Mouse (Mus musculus) stomach, embryonic 16.5 days (tissue): ENCODE measurements around the gene Zfp691. TPM values are rescaled to one million over a fixed set of nuclear protein-coding genes. Genes with fewer than 3 reads are reported as not detected.
A peak's percentile ranks its signal among the peaks of the same experiment; 100 is the strongest.

Experiments used
- ATAC-seq: fragments of 200-750 bp; cut with Nextera tagmentation; 2 replicates; pipeline ENCODE4 v1.8.0; 2017; ENCODE audit warnings: moderate number of reproducible peaks, moderate TSS enrichment; ENCODE audit not compliant: insufficient read depth, low FRiP score
- H3K27ac ChIP-seq: fragments of 300-500 bp; sonication (generic); 2 replicates; pipeline ENCODE4 v1.5.1; 2014; ENCODE audit warnings: low read length
- H3K27me3 ChIP-seq: fragments of 300-500 bp; sonication (generic); 2 replicates; pipeline ENCODE4 v1.6.1; 2014; ENCODE audit warnings: low read length, control low read depth, mixed read lengths; ENCODE audit not compliant: control insufficient read depth, insufficient read depth
- H3K36me3 ChIP-seq: fragments of 300-500 bp; sonication (generic); 2 replicates; pipeline ENCODE4 v1.6.1; 2014; ENCODE audit warnings: low read length; ENCODE audit not compliant: control insufficient read depth, insufficient read depth
- H3K4me1 ChIP-seq: fragments of 300-500 bp; sonication (generic); 2 replicates; pipeline ENCODE4 v1.6.1; 2014; ENCODE audit warnings: low read length, control low read depth, mixed read lengths; ENCODE audit not compliant: control insufficient read depth, insufficient read depth
- H3K4me2 ChIP-seq: fragments of 300-500 bp; sonication (generic); 2 replicates; pipeline ENCODE4 v1.6.1; 2014; ENCODE audit warnings: low read depth, low read length, mixed read lengths
- H3K4me3 ChIP-seq: fragments of 300-500 bp; sonication (generic); replicated peaks from 2 replicates; pipeline ENCODE4 v1.5.1; 2014; ENCODE audit warnings: mild to moderate bottlenecking, low read length
- H3K9ac ChIP-seq: fragments of 300-500 bp; sonication (generic); 2 replicates; pipeline ENCODE4 v1.6.1; 2014; ENCODE audit warnings: low read length
- H3K9me3 ChIP-seq: fragments of 300-500 bp; sonication (generic); replicated peaks from 2 replicates; pipeline ENCODE4 v1.6.1; 2016; ENCODE audit warnings: low read length, control low read depth; ENCODE audit not compliant: control insufficient read depth
- WGBS: fragments of 180-500 bp; shearing (Covaris S2); extraction: QIAGEN DNeasy Blood & Tissue Kit; methylation state at CpG from one replicate; pipeline ENCODE4 v1.1.7; 2014; 5-methylcytosine and 5-hydroxymethylcytosine counted together
- polyA plus RNA-seq: library from polyadenylated mRNA; unstranded; fragments of >200 nt; fragmentation: Nextera tagmentation; extraction: Ambion mirVana; gene quantifications from 2 replicates; pipeline ENCODE4 v1.2.1, GENCODE M21; 2015

Zfp691 gene
- polyA plus RNA-seq, 1 experiment from 2014 or later, result 4.9 TPM

- Histone ChIP-seq H3K4me1 (0 out of 2 replicates have a peak, but pooled peaks cover 3% of the 10 kb centered on the region), H3K27ac (0 out of 2 replicates have a peak overlapping the region, but pooled peaks have one; percentile 21), H3K4me2 (peak overlapping the region; percentile 28), H3K4me3 (no peak overlapping the region), H3K36me3 (peaks cover 23% of the 10 kb centered on the region), H3K9ac (peak overlapping the region; percentile 44; the same call in 1 of the 2 replicates), H3K9me3 (no peaks in the 10 kb centered on the region), H3K27me3 (no peaks in the 10 kb centered on the region)
- peak; percentile 80 for ATAC-seq
- WGBS, result 21% methylated on average over 18 of the region's 18 CpGs
Observed at GRCm38 (mm10) chr4:119138171-119138570, 35.8 kb downstream of the Zfp691 start.

- no peak overlapping the region for H3K4me2 ChIP-seq
- no peak overlapping the region for H3K4me3 ChIP-seq
- H3K9ac ChIP-seq, result no peak overlapping the region
- H3K4me1 ChIP-seq, result no peaks in the 10 kb centered on the region
- 60% methylated on average over 8 of the region's 8 CpGs for WGBS
- H3K36me3 ChIP-seq, result peaks cover 31% of the 10 kb centered on the region
- H3K27me3 ChIP-seq, result no peaks in the 10 kb centered on the region
- H3K27ac ChIP-seq, result no peak overlapping the region
- no peak for ATAC-seq
- no peaks in the 10 kb centered on the region for H3K9me3 ChIP-seq
Observed at GRCm38 (mm10) chr4:119137313-119137712, 36.7 kb downstream of the Zfp691 start.

GRCm38 (mm10) chr4:119133860-119134259 lies 40.1 kb downstream of the Zfp691 start:
- peaks cover 38% of the 10 kb centered on the region for H3K36me3 ChIP-seq

GRCm38 (mm10) chr4:119133306-119133705 lies 40.7 kb downstream of the Zfp691 start:
- H3K9me3 ChIP-seq, result no peaks in the 10 kb centered on the region
- H3K9ac ChIP-seq, result no peak overlapping the region
- no peak overlapping the region for H3K4me2 ChIP-seq
- no peaks in the 10 kb centered on the region for H3K27me3 ChIP-seq
- no peak overlapping the region for H3K4me3 ChIP-seq
- no peak for ATAC-seq
- peaks cover 38% of the 10 kb centered on the region for H3K36me3 ChIP-seq
- no peaks in the 10 kb centered on the region for H3K4me1 ChIP-seq
- no peak overlapping the region for H3K27ac ChIP-seq
- 87% methylated on average over 13 of the region's 13 CpGs for WGBS

More at GRCm38 (mm10) chr4:119133860-119134259, 40.1 kb downstream of the Zfp691 start:
- no peak overlapping the region for H3K9ac ChIP-seq
- H3K4me1 ChIP-seq, result no peaks in the 10 kb centered on the region
- no peak overlapping the region for H3K4me2 ChIP-seq
- H3K9me3 ChIP-seq, result no peaks in the 10 kb centered on the region
- ATAC-seq, result no peak
- no peak overlapping the region for H3K27ac ChIP-seq
- H3K27me3 ChIP-seq, result no peaks in the 10 kb centered on the region
- WGBS, result 91% methylated on average over 13 of the region's 13 CpGs
- no peak overlapping the region for H3K4me3 ChIP-seq

- ATAC-seq, result peak; percentile 33; the same call in 1 of the 2 replicates
- Histone ChIP-seq H3K27ac (no peak overlapping the region), H3K4me2 (no peak overlapping the region), H3K9me3 (no peaks in the 10 kb centered on the region), H3K36me3 (peaks cover 34% of the 10 kb centered on the region), H3K9ac (no peak overlapping the region), H3K27me3 (no peaks in the 10 kb centered on the region), H3K4me1 (peaks cover under 1% of the 10 kb centered on the region; the same call in 1 of the 2 replicates), H3K4me3 (no peak overlapping the region)
- 84% methylated on average over 8 of the region's 8 CpGs for WGBS
Observed at GRCm38 (mm10) chr4:119131189-119131910, 42.6 kb downstream of the Zfp691 start.

- H3K27me3 ChIP-seq, result no peaks in the 10 kb centered on the region
- H3K36me3 ChIP-seq, result peaks cover 21% of the 10 kb centered on the region
- no peak for ATAC-seq
- no peak overlapping the region for H3K9ac ChIP-seq
- no peak overlapping the region for H3K4me3 ChIP-seq
- H3K4me2 ChIP-seq, result no peak overlapping the region
- H3K27ac ChIP-seq, result no peak overlapping the region
- no peaks in the 10 kb centered on the region for H3K9me3 ChIP-seq
- 92% methylated on average over 1 of the region's 1 CpGs for WGBS
- H3K4me1 ChIP-seq, result peaks cover 9% of the 10 kb centered on the region
Observed at GRCm38 (mm10) chr4:119129096-119129495, 44.9 kb downstream of the Zfp691 start.

- Histone ChIP-seq H3K36me3 (peaks cover 19% of the 10 kb centered on the region), H3K4me3 (no peak overlapping the region), H3K4me1 (peaks cover 12% of the 10 kb centered on the region), H3K27me3 (no peaks in the 10 kb centered on the region), H3K4me2 (no peak overlapping the region), H3K9ac (no peak overlapping the region), H3K27ac (no peak overlapping the region), H3K9me3 (no peaks in the 10 kb centered on the region)
- ATAC-seq, result no peak
- WGBS, result 83% methylated on average over 7 of the region's 7 CpGs
Observed at GRCm38 (mm10) chr4:119128547-119128946, 45.4 kb downstream of the Zfp691 start.

- 68% methylated on average over 6 of the region's 6 CpGs for WGBS
- ATAC-seq, result no peak
- H3K36me3 ChIP-seq, result peaks cover 11% of the 10 kb centered on the region
Observed at GRCm38 (mm10) chr4:119127229-119127628, 46.8 kb downstream of the Zfp691 start.

GRCm38 (mm10) chr4:119125577-119126270 lies 48.3 kb downstream of the Zfp691 start:
- H3K36me3 ChIP-seq, result peaks cover 16% of the 10 kb centered on the region
- no peaks in the 10 kb centered on the region for H3K27me3 ChIP-seq
- no peak overlapping the region for H3K9ac ChIP-seq
- WGBS, result 65% methylated on average over 9 of the region's 9 CpGs
- no peak overlapping the region for H3K4me3 ChIP-seq
- no peaks in the 10 kb centered on the region for H3K9me3 ChIP-seq
- peaks cover 22% of the 10 kb centered on the region for H3K4me1 ChIP-seq
- H3K27ac ChIP-seq, result peak overlapping the region; percentile 30
- H3K4me2 ChIP-seq, result no peak overlapping the region
- ATAC-seq, result no peak

More at GRCm38 (mm10) chr4:119127229-119127628, 46.8 kb downstream of the Zfp691 start:
- H3K4me1 ChIP-seq, result peaks cover 12% of the 10 kb centered on the region
- H3K4me3 ChIP-seq, result no peak overlapping the region
- no peaks in the 10 kb centered on the region for H3K9me3 ChIP-seq
- H3K27me3 ChIP-seq, result no peaks in the 10 kb centered on the region
- no peak overlapping the region for H3K4me2 ChIP-seq
- peak overlapping the region; percentile 1; the same call in 1 of the 2 replicates for H3K27ac ChIP-seq
- no peak overlapping the region for H3K9ac ChIP-seq
